Mouse (Mus musculus) forebrain, embryonic 16.5 days (tissue): ENCODE results near the gene Gm30191. TPM values are rescaled to one million over a fixed set of nuclear protein-coding genes. Genes with fewer than 3 reads are reported as not detected.

Source experiments
- ATAC-seq: fragments of 200-750 bp; cut with Nextera tagmentation; 2 replicates; pipeline ENCODE4 v1.8.0; 2017; ENCODE audit warnings: mild to moderate bottlenecking, moderate library complexity
- H3K27ac ChIP-seq: fragments of 300-500 bp; sonication (generic); 2 replicates; pipeline ENCODE4 v1.5.1; 2014; ENCODE audit warnings: low read length, control low read depth
- H3K27me3 ChIP-seq: fragments of 300-500 bp; sonication (generic); replicated peaks from 2 replicates; pipeline ENCODE4 v1.6.1; 2014; ENCODE audit warnings: low read length; ENCODE audit not compliant: control insufficient read depth, insufficient read depth
- H3K36me3 ChIP-seq: fragments of 300-500 bp; sonication (generic); 2 replicates; pipeline ENCODE4 v1.6.1; 2014; ENCODE audit not compliant: control insufficient read depth, insufficient read depth
- H3K4me1 ChIP-seq: fragments of 300-500 bp; sonication (generic); replicated peaks from 2 replicates; pipeline ENCODE4 v1.6.1; 2014; ENCODE audit warnings: low read length; ENCODE audit not compliant: control insufficient read depth, insufficient read depth
- H3K4me2 ChIP-seq: fragments of 300-500 bp; sonication (generic); 2 replicates; pipeline ENCODE4 v1.6.1; 2014; ENCODE audit warnings: mild to moderate bottlenecking, low read length, control low read depth
- H3K4me3 ChIP-seq: fragments of 300-500 bp; sonication (generic); replicated peaks from 2 replicates; pipeline ENCODE4 v1.5.1; 2014; ENCODE audit warnings: mild to moderate bottlenecking, low read length, control low read depth
- H3K9ac ChIP-seq: fragments of 300-500 bp; sonication (generic); replicated peaks from 2 replicates; pipeline ENCODE4 v1.6.1; 2014; ENCODE audit warnings: low read depth, low read length, control low read depth
- H3K9me3 ChIP-seq: fragments of 300-500 bp; sonication (generic); 2 replicates; pipeline ENCODE4 v1.6.1; 2016; ENCODE audit warnings: low read length; ENCODE audit not compliant: control insufficient read depth
- WGBS: fragments of 180-500 bp; shearing (Covaris S2); extraction: QIAGEN DNeasy Blood & Tissue Kit; methylation state at CpG from one replicate; pipeline ENCODE4 v1.1.7; 2014; 5-methylcytosine and 5-hydroxymethylcytosine counted together
- polyA plus RNA-seq: library from polyadenylated mRNA; unstranded; fragments of >200 nt; fragmentation: Nextera tagmentation; extraction: Ambion mirVana; gene quantifications from 2 replicates; pipeline ENCODE4 v1.2.1, GENCODE M21; 2015

Gene Gm30191
- polyA plus RNA-seq, 1 experiment from 2014 or later: not detected

DNA sequence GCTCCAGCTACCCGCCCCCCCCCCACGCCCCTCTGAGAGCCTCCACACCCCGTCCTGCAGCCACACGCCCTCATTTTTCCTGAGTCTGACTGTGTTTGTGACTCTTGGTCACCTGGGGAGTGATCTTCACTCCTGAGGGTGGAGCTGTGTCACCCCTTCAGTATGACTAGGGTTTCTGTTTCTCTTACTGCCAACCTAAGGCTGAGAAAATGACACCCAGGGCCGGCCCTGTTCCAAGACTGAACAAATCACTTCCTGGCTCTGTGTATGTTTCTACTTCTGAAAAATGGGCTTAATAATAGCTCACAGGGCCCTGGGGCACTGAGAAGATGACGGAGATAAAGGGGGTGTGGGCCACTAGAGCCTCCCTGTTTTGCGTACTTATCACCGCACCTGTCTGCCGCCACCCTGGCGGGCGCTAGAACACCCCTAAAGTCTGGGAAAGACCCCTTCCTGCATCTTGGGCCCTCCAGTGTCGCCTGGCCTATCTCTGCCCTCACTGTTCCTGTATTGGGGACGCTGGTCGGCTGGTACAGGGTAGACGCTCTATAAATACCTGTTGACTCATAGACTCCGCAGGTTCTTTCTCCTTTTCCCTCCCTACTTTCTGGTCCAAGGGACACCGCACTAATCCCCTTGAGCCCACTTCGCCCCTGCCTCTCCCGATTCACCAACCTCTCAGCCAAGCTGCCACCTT, 9.0 kb upstream of the Gm30191 start:
- Histone ChIP-seq H3K27me3 (peaks cover 3% of the 10 kb centered on the region), H3K4me1 (peaks cover 7% of the 10 kb centered on the region), H3K4me3 (no peak overlapping the region), H3K4me2 (no peak overlapping the region), H3K36me3 (no peaks in the 10 kb centered on the region), H3K9me3 (no peaks in the 10 kb centered on the region), H3K9ac (no peak overlapping the region), H3K27ac (no peak overlapping the region)
- WGBS: 21% methylated on average over 19 of the region's 19 CpGs
- ATAC-seq: no peak

DNA sequence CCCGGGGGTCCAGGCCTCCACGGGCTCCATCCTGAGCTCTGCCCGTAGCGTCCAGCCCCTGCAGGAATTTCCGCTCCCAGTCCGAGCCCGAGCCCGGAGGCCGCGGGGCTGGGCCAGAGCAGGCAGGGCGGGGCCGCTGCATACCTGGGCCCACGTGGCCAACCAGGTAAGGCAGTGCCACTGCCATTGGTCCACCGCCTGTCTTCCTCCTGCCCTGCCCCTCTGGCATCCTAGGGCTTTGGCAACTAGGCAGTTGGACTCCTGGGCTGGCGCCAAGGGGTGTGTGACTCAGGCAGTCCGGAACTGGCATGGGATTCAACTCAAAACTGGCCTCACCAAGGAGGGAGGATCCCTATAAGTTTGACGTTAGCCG, 8.5 kb upstream of the Gm30191 start, which contains the start of gene Cnksr1:
TSS of gene Cnksr1 (minus strand) at position 121 of the 373 bp plus-strand sequence.
- H3K4me1 ChIP-seq: peaks cover 7% of the 10 kb centered on the region
- peaks cover 3% of the 10 kb centered on the region for H3K27me3 ChIP-seq
- peak within 1 kb of the TSS; percentile 8; the same call in 1 of the 2 replicates for H3K4me2 ChIP-seq
- H3K9ac ChIP-seq: no peak within 1 kb of the TSS
- WGBS: 5% methylated on average over 18 of the region's 18 CpGs
- no peak for ATAC-seq
- H3K36me3 ChIP-seq: no peaks in the 10 kb centered on the region
- no peaks in the 10 kb centered on the region for H3K9me3 ChIP-seq
- no peak within 1 kb of the TSS for H3K27ac ChIP-seq
- no peak within 1 kb of the TSS for H3K4me3 ChIP-seq

- 11% methylated on average over 10 of the region's 10 CpGs for WGBS
- ATAC-seq: no peak
- H3K4me1 ChIP-seq: peaks cover 7% of the 10 kb centered on the region
- no peak overlapping the region for H3K4me3 ChIP-seq
- H3K27ac ChIP-seq: no peak overlapping the region
- H3K9me3 ChIP-seq: no peaks in the 10 kb centered on the region
- H3K9ac ChIP-seq: no peak overlapping the region
- H3K4me2 ChIP-seq: peak overlapping the region; percentile 8; the same call in 1 of the 2 replicates
- no peaks in the 10 kb centered on the region for H3K36me3 ChIP-seq
- H3K27me3 ChIP-seq: peaks cover 3% of the 10 kb centered on the region
These were observed 8.0 kb upstream of the Gm30191 start for GRCm38 (mm10) chr4:134238686-134239085.

- Histone ChIP-seq H3K4me2 (peak within 1 kb of the TSS; percentile 70; the same call in 1 of the 2 replicates), H3K9me3 (no peaks in the 10 kb centered on the region), H3K27me3 (peaks cover 6% of the 10 kb centered on the region; the same call in 1 of the 2 replicates), H3K4me1 (peaks cover 16% of the 10 kb centered on the region), H3K4me3 (no peak within 1 kb of the TSS), H3K27ac (no peak within 1 kb of the TSS), H3K36me3 (no peaks in the 10 kb centered on the region), H3K9ac (no peak within 1 kb of the TSS; the same call in 1 of the 2 replicates)
- WGBS: 93% methylated on average over 17 of the region's 17 CpGs
- ATAC-seq: no peak
These were observed 3.1 kb upstream of the Gm30191 start, which contains the start of gene E130218I03Rik for GRCm38 (mm10) chr4:134243516-134244250. Gene E130218I03Rik, plus strand, starts transcription at chr4:134243662.

DNA sequence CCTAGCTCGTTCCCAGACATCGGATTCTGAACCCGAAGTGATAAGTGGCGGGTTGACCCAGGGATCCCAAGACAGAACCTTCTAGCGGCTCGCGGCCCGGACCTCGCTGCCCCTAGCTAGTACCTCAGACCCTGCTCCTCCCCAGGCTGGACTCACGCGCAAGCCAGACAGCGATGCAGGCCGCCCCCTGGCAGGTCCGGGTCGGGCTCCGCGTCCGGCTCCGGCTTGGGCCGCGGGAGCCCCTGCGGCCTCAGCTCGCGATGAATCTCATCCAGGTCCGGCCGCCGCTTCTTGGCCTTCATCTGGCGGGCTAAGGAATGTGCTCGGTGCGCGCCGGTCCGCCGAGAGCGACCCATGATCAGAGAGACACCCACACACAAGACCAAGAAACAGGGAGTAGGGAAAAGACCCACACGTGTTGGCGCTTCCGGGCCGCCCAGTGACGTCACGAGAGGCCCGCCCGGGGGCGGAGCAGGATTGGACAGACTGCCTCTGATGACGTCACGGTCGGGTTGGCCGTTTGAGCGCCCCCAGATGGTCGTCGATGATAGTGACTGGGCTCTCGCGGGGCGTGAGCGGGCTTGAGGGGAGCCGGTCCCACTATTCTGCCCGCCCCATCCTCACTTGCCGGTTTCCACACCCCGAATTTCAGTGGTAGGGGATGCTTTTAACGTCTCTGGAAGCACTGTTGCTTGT, 1.4 kb upstream of the Gm30191 start, which contains the start of gene Zfp593:
TSS of gene Zfp593 (minus strand) at position 445 of the 696 bp plus-strand sequence.
- Histone ChIP-seq H3K4me3 (peak within 1 kb of the TSS; percentile 78), H3K4me1 (peaks cover 23% of the 10 kb centered on the region), H3K27ac (no peak within 1 kb of the TSS), H3K4me2 (peak within 1 kb of the TSS; percentile 70), H3K27me3 (peaks cover 14% of the 10 kb centered on the region; the same call in 1 of the 2 replicates), H3K9me3 (no peaks in the 10 kb centered on the region), H3K9ac (peak within 1 kb of the TSS; percentile 72), H3K36me3 (no peaks in the 10 kb centered on the region)
- under 1% methylated on average over 60 of the region's 60 CpGs for WGBS
- ATAC-seq: peak; percentile 73

- Histone ChIP-seq H3K4me1 (peaks cover 32% of the 10 kb centered on the region), H3K36me3 (no peaks in the 10 kb centered on the region), H3K4me2 (no peak overlapping the region), H3K9ac (no peak overlapping the region), H3K4me3 (no peak overlapping the region), H3K27me3 (peaks cover 23% of the 10 kb centered on the region), H3K9me3 (no peaks in the 10 kb centered on the region), H3K27ac (no peak overlapping the region)
- WGBS: 29% methylated on average over 4 of the region's 4 CpGs
- peak; percentile 14; the same call in 1 of the 2 replicates for ATAC-seq
These were observed 479 bp upstream of the Gm30191 start for GRCm38 (mm10) chr4:134246256-134246655.

- H3K27me3 ChIP-seq: peaks cover 52% of the 10 kb centered on the region
- H3K4me3 ChIP-seq: peak overlapping the region; percentile 59
- no peaks in the 10 kb centered on the region for H3K9me3 ChIP-seq
- H3K27ac ChIP-seq: no peak overlapping the region
- peaks cover 42% of the 10 kb centered on the region for H3K4me1 ChIP-seq
- peak overlapping the region; percentile 78 for H3K4me2 ChIP-seq
- ATAC-seq: peak; percentile 48
- H3K36me3 ChIP-seq: no peaks in the 10 kb centered on the region
- peak overlapping the region; percentile 49 for H3K9ac ChIP-seq
- under 1% methylated on average over 30 of the region's 30 CpGs for WGBS
These were observed 2.9 kb downstream of the Gm30191 start for GRCm38 (mm10) chr4:134249651-134250050.

- H3K4me3 ChIP-seq: peak overlapping the region; percentile 59
- peaks cover 39% of the 10 kb centered on the region for H3K4me1 ChIP-seq
- H3K27ac ChIP-seq: no peak overlapping the region
- 5% methylated on average over 27 of the region's 27 CpGs for WGBS
- no peaks in the 10 kb centered on the region for H3K36me3 ChIP-seq
- H3K4me2 ChIP-seq: peak overlapping the region; percentile 78
- H3K9me3 ChIP-seq: no peaks in the 10 kb centered on the region
- peak overlapping the region; percentile 49 for H3K9ac ChIP-seq
- peaks cover 58% of the 10 kb centered on the region for H3K27me3 ChIP-seq
- ATAC-seq: no peak
These were observed 3.6 kb downstream of the Gm30191 start for GRCm38 (mm10) chr4:134250116-134250929.
